Mouse (Mus musculus) kidney, postnatal 0 days (tissue): ENCODE measurements around the gene Mios. TPM values are rescaled to one million over a fixed set of nuclear protein-coding genes. Genes with fewer than 3 reads are reported as not detected.

Experiments used
- ATAC-seq: fragments of 200-750 bp; cut with Nextera tagmentation; replicated peaks from 2 replicates; pipeline ENCODE4 v1.8.0; 2017; ENCODE audit warnings: low read depth, moderate number of reproducible peaks, moderate TSS enrichment, moderate library complexity; ENCODE audit not compliant: low FRiP score
- DNase-seq: peaks from one replicate; pipeline ENCODE4 v3.0.0-alpha.2; 2016; ENCODE audit warnings: low spot score
- H3K27ac ChIP-seq: fragments of 300-500 bp; sonication (generic); 2 replicates; pipeline ENCODE4 v1.5.1; 2014; ENCODE audit warnings: mild to moderate bottlenecking
- H3K27me3 ChIP-seq: fragments of 300-500 bp; sonication (generic); 2 replicates; pipeline ENCODE4 v1.6.1; 2014; ENCODE audit warnings: low read length, mixed read lengths; ENCODE audit not compliant: insufficient read depth
- H3K36me3 ChIP-seq: fragments of 300-500 bp; sonication (generic); 2 replicates; pipeline ENCODE4 v1.6.1; 2014; ENCODE audit warnings: low read length, mixed read lengths; ENCODE audit not compliant: insufficient read depth
- H3K4me1 ChIP-seq: fragments of 300-500 bp; sonication (generic); replicated peaks from 2 replicates; pipeline ENCODE4 v1.6.1; 2014; ENCODE audit warnings: antibody characterized with exemption, low read length, mixed read lengths; ENCODE audit not compliant: insufficient read depth
- H3K4me2 ChIP-seq: fragments of 300-500 bp; sonication (generic); 2 replicates; pipeline ENCODE4 v1.6.1; 2014; ENCODE audit warnings: mild to moderate bottlenecking, low read length, moderate library complexity, mixed read lengths
- H3K4me3 ChIP-seq: fragments of 300-500 bp; sonication (generic); replicated peaks from 2 replicates; pipeline ENCODE4 v1.5.1; 2014; ENCODE audit warnings: low read depth, low read length
- H3K9ac ChIP-seq: fragments of 300-500 bp; sonication (generic); 2 replicates; pipeline ENCODE4 v1.6.1; 2014; ENCODE audit warnings: low read depth, low read length
- H3K9me3 ChIP-seq: fragments of 300-500 bp; sonication (generic); replicated peaks from 2 replicates; pipeline ENCODE4 v1.6.1; 2016; ENCODE audit warnings: low read length, inconsistent platforms, mixed read lengths
- CTCF ChIP-seq: IDR thresholded peaks from 2 replicates; pipeline ENCODE4 v1.5.1; 2016; ENCODE audit warnings: antibody characterized with exemption, low read depth, mild to moderate bottlenecking, moderate library complexity
- WGBS: fragments of 180-500 bp; shearing (Covaris S2); extraction: QIAGEN DNeasy Blood & Tissue Kit; methylation state at CpG from one replicate; pipeline ENCODE4 v1.1.7; 2014; 5-methylcytosine and 5-hydroxymethylcytosine counted together
- polyA plus RNA-seq: library from polyadenylated mRNA; unstranded; fragments of >200 nt; fragmentation: Nextera tagmentation; extraction: Ambion mirVana; gene quantifications from 2 replicates; pipeline ENCODE4 v1.2.1, GENCODE M21; 2015

The Mios gene
- 22.1 and 22.4 TPM in 2 replicates for polyA plus RNA-seq

DNA sequence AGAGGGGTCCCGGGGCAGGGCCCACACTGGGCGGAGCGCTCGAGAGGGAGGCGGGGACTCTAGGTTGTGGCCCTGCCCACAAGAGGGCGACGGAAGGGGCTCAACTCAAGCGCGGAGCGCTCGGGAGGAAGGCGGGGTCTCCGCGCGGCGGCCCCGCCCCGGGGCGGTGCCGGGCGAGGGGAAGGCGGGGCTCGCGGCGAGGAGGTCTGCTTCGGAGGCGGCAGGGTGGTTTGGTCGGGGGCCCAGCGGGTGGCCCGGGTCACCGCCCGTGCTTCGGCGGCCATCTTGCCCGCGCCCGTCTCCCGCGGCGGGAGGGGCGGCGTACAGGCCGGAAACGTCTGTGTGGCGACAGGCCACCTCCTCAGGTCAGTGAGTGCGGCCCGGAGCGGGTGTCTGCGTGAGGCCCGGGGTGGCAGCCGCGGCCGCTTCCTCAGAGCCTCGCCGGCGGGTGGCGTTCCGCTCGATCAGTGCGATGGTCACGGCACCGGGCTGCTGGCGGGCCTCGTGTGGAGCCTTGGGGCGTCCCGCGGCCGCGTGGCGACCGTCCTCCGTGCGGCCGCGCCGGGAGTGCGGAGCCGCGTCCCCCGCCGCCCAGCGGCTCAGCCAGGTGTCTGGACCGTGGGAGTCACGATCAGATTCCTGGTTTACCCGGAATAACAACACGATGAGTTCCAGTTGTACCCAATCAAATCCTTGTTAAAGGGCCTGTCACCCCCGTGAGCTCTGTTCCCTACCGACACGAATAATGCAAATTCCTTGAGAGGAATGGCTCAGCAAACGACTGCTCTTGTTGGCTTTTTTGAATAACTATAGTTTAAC lies at the start of gene Mios:
Gene Mios (plus strand): TSS at position 176 of the 819 bp plus-strand sequence.
- no peaks in the 10 kb centered on the region for H3K4me1 ChIP-seq
- DNase-seq (peak; percentile 92), ATAC-seq (peak; percentile 97)
- WGBS = under 1% methylated on average over 74 of the region's 90 CpGs
- H3K27me3 ChIP-seq = no peaks in the 10 kb centered on the region
- peak within 1 kb of the TSS; percentile 54 for H3K4me3 ChIP-seq
- no peaks in the 10 kb centered on the region for H3K9me3 ChIP-seq
- peak within 1 kb of the TSS; percentile 56 for H3K4me2 ChIP-seq
- H3K9ac ChIP-seq = peak within 1 kb of the TSS; percentile 69
- 0 out of 2 replicates have a peak, but pooled peaks cover 2% of the 10 kb centered on the region for H3K36me3 ChIP-seq
- TF ChIP-seq CTCF = peak; percentile 51
- peak within 1 kb of the TSS; percentile 84 for H3K27ac ChIP-seq

DNA sequence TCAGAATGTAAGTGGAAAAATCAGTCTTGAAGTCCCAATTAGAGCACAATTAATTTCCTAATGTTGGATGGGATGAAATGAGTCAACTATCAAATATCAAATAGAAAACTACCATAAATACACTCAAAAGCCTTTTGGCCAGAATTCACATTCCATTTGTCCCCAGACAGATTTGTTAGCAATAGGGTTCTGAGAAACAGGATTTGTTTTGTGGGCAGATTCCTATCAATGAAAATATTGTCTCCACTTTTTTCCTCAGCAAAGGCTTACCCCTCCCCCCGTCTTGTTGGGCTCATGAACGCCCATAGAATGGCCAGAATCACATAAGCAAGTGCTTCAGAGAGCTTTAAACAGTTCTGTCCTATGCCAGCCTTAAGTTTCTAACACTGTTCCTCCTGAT lies 49.0 kb upstream of the Mios start:
- ATAC-seq = no peak
- WGBS = 48% methylated on average over 2 of the region's 2 CpGs
- TF ChIP-seq CTCF = no peak

DNA sequence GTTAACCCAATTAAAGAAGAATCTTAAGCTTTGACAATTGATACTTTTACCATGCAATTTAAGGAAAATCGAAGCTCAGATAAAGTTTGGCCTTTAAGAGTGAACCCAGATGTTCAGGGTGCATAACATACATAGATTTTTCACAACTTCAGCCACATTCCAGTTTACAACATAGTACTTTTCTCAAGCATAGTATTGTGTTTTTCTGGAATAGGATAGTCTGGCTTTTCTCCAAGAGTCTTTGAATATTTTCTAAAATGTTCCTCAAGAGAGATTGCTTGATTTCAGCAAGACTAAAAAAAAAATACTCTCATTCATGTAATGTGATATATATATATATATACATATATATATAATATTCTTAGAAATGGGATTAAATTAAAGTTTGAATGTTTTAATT lies 44.3 kb upstream of the Mios start:
- Histone ChIP-seq H3K27ac (no peak overlapping the region), H3K9me3 (no peaks in the 10 kb centered on the region), H3K36me3 (no peaks in the 10 kb centered on the region), H3K27me3 (no peaks in the 10 kb centered on the region), H3K4me2 (no peak overlapping the region), H3K4me3 (no peak overlapping the region), H3K9ac (no peak overlapping the region), H3K4me1 (no peaks in the 10 kb centered on the region)
- ATAC-seq (no peak), DNase-seq (peak; percentile 22)
- TF ChIP-seq CTCF = no peak
- 49% methylated on average over 1 of the region's 1 CpGs for WGBS

More for the DNA sequence above, 49.0 kb upstream of the Mios start:
- no peaks in the 10 kb centered on the region for H3K36me3 ChIP-seq
- no peak overlapping the region for H3K27ac ChIP-seq
- H3K4me2 ChIP-seq = no peak overlapping the region
- no peaks in the 10 kb centered on the region for H3K27me3 ChIP-seq
- no peak for DNase-seq
- no peak overlapping the region for H3K9ac ChIP-seq
- H3K4me3 ChIP-seq = no peak overlapping the region
- no peaks in the 10 kb centered on the region for H3K4me1 ChIP-seq
- no peaks in the 10 kb centered on the region for H3K9me3 ChIP-seq

DNA sequence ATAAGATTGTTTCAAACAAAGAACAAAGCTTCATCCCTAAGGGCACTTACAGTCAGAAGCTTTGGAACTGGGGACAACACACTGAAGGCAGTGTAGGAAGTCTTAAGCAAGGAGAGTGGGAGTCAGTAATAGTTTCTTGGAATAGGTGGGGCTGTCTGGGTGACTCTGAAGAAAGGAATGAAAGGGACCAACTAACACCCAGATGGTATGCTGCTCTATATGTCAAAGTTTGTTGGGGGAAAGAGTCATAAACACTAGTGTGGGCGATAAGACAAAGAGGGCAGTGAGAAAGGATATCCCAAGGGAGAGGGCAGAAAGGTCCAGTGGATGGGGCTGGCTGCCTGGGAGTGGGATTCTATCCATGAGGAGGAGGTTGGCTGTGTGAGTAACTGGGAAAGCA lies 36.9 kb upstream of the Mios start:
- no peaks in the 10 kb centered on the region for H3K27me3 ChIP-seq
- DNase-seq (no peak), ATAC-seq (no peak)
- WGBS = 61% methylated on average over 1 of the region's 1 CpGs
- no peaks in the 10 kb centered on the region for H3K36me3 ChIP-seq
- no peaks in the 10 kb centered on the region for H3K9me3 ChIP-seq
- H3K9ac ChIP-seq = no peak overlapping the region
- no peak for TF ChIP-seq CTCF
- no peaks in the 10 kb centered on the region for H3K4me1 ChIP-seq
- H3K4me2 ChIP-seq = no peak overlapping the region
- no peak overlapping the region for H3K4me3 ChIP-seq
- H3K27ac ChIP-seq = no peak overlapping the region

DNA sequence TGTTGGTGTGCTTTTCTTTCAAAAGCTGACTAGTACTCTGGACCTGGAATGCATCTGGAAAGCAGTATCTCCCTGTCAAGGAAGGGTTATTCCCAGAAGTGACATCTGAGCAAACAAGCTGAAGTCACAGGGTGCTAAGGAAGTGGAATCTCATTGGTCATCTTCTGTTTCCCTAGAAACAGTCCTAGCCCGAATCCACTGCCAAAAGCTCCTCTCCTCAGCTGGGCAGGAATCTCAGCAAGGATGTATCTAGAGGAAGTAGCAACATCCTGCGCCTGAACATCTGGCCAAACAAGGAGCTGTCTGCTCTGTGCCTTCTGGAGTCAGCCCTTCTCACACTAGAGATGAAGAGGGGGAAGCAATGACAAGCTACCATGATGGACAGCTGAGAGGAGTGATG lies 35.0 kb upstream of the Mios start:
- Histone ChIP-seq H3K27ac (no peak overlapping the region), H3K27me3 (no peaks in the 10 kb centered on the region), H3K4me3 (no peak overlapping the region), H3K36me3 (no peaks in the 10 kb centered on the region), H3K9me3 (no peaks in the 10 kb centered on the region), H3K4me1 (no peaks in the 10 kb centered on the region), H3K4me2 (no peak overlapping the region), H3K9ac (no peak overlapping the region)
- DNase-seq = peak; percentile 45
- ATAC-seq = no peak
- WGBS = 44% methylated on average over 2 of the region's 2 CpGs
- no peak for TF ChIP-seq CTCF

DNA sequence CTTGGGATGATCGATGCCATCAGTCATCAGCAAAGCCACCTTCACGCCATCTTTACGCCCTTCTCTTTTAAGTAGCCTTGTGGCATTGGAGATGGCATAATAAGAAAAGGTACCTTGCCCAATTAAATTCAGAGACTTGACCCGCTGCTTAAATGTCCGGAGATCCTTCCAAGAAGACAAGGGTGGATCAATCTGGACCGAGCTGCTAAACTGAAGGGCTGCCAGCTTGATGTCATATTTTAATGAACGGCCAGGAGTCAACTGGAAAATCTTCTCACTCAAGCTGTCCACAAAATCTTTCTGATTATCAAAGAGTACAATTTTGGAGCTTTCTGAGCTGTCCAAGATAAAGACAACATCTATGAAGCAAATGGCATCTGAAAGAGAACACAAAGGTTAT lies 33.7 kb upstream of the Mios start:
- WGBS = 96% methylated on average over 7 of the region's 7 CpGs
- no peak overlapping the region for H3K4me2 ChIP-seq
- H3K4me1 ChIP-seq = no peaks in the 10 kb centered on the region
- no peak for ATAC-seq
- no peak for DNase-seq
- TF ChIP-seq CTCF = no peak
- H3K36me3 ChIP-seq = no peaks in the 10 kb centered on the region
- no peak overlapping the region for H3K4me3 ChIP-seq
- no peaks in the 10 kb centered on the region for H3K27me3 ChIP-seq
- H3K9me3 ChIP-seq = no peaks in the 10 kb centered on the region
- no peak overlapping the region for H3K27ac ChIP-seq
- no peak overlapping the region for H3K9ac ChIP-seq
